Mouse (Mus musculus): ENCODE measurements around the gene 1700001C02Rik.

The 1700001C02Rik gene

DNA sequence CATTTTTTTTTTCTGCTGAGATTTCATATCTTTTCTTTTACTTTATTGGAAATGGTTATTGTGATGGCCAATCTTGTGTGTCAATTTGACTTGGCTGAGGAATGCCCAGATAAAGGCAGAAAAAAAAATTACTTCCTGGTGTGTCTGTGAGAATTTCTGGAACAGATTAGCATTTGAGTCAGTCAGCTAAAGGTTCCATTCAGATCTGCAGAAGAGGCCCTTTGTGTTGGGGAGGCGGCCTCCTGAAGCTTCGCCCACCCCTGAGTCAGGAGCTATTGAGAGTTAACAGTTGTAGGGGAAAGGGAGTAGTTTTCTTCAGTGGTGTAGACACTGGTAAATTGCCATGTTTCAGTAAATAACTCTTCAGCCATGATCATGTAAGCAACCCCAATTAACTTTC lies 29.4 kb downstream of the 1700001C02Rik start:
- WGBS, result 67% methylated on average over 2 of the region's 2 CpGs

DNA sequence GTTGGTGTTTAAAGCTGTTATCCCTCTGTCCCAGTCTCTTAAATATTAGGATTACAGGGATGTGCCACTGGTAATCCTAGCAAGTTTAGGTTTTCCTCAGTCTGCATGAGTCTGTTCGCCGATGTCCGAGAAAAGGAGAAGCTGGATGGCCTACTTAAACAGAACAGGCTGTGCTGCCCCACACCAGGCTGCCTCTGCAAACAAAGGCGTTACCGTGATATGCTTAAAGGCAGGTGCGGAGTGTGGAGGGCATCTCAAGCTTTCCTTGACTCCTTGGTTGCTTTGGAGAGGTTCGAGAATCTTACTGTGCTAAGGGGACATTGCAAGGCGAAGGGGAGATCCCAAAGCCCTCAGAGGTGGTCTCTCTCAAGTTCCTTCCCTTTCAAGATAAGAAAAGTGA lies 31.0 kb downstream of the 1700001C02Rik start:
- WGBS, result 84% methylated on average over 8 of the region's 8 CpGs

DNA sequence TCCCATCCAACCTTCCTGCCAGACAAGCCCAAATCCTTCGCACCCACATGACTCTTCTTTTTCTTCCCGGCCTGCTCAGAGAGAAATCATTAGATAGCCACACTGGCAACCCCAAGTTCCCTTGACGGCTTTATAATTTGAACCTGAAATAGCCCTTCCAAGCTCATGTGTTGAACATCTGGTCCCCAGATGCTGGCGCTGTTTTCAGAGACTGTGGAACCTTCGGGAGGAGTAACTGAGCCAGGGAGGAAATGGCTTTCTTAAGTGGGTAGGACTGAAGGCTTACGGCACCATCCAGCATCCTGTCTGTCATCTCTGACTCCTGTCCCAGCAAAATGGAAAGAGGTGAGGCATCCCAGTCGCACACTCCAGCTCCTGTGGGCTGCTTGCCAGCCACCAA lies 31.5 kb downstream of the 1700001C02Rik start:
- 81% methylated on average over 7 of the region's 7 CpGs for WGBS

DNA sequence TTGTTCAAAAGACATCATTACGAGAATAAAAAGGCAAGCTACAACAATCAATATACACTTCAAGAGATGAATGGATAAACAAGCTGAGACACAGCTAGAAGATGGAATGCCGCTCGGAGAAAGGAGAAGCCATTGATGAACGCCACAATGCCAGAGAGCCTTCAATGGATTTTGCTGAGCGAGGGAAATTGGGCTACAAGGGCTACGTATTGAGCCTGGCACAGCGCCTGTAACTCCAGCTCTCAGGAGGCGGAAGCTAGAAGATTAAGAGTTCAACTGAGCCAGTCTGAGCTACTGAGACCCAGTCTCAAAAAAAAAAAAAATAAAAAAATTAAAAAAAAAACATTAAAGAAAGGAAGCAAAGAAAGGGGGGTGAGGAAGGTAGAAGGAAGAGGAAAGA lies 47.3 kb downstream of the 1700001C02Rik start:
- 72% methylated on average over 8 of the region's 8 CpGs for WGBS

DNA sequence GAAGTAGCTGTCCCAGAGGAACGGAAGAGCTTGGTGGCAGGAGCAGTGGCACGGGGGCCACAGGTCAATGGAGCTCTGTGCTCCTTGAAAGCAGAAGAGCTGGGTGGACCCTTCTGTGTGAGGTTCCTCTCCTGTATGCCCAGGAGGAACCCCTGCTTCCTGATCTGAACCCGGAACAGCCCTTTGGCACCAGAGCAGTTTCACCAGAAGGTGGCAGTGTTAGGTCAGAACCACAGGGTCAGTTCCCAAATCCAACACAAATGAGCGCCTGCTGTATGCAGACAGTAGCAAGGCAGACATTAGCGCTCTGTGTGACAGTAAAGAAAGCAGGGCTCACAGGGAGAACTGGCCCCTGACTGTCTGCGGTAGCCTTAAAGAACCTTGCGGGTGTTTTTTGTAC lies 50.5 kb downstream of the 1700001C02Rik start:
- WGBS, result 56% methylated on average over 7 of the region's 7 CpGs

DNA sequence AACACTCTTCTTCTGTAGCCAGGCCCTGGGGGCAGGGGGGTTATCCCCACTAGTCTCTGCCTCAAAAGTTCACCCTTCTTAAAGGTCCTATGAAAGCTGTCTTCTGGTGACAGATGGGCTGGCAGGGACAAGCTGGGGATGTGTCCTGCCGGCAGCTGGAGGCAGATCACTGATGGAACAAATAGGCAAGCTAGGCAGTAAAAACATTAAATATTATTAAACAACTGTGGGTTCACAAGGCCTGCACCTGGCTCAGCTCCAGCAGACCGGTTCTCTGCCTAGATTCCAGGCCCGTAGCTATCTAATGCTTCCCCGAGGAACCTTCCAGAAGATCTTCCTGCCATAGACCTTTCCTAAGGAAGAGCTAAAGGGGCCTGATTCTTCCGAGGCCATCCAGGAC lies 52.3 kb downstream of the 1700001C02Rik start:
- 83% methylated on average over 5 of the region's 5 CpGs for WGBS

DNA sequence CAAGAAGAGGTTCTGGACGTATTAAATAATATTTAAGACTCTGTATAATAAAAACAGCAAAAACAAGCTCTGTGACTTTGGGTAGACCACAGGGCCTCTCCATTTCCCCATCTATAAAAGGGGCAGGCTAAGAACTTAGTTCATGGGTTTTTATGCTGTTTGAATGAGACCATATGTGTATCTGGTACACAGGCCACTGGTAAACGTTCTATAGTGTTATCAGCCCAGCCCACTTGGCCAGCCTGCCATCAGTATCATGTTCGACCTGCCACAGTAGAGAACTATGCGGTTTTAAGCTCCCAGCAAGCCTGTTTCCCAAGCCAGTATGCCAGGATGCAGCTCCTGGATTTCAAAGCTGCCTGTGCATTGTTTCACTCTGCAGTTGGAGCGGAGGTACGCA lies 52.7 kb downstream of the 1700001C02Rik start:
- WGBS, result 89% methylated on average over 6 of the region's 6 CpGs

DNA sequence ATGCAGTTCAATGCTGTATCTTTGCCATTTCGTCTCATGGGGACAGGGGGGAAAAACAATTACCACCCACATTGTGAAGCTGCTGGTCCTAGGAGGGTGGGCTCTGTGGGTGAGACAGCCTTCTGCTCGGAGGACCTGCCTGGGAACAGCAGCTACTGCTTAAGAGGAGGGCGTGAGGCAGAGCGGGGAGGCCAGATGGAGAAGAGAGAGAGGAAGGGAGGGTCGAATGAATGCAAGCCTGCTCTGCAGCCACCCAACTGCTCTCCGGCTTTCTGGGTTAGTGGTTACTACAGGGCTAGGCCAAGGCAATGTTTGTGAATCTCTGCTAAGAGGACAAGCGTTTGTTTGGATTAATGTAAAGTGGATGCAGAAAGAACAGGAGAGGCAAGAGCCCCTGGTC lies 53.6 kb downstream of the 1700001C02Rik start:
- WGBS, result 54% methylated on average over 7 of the region's 7 CpGs

DNA sequence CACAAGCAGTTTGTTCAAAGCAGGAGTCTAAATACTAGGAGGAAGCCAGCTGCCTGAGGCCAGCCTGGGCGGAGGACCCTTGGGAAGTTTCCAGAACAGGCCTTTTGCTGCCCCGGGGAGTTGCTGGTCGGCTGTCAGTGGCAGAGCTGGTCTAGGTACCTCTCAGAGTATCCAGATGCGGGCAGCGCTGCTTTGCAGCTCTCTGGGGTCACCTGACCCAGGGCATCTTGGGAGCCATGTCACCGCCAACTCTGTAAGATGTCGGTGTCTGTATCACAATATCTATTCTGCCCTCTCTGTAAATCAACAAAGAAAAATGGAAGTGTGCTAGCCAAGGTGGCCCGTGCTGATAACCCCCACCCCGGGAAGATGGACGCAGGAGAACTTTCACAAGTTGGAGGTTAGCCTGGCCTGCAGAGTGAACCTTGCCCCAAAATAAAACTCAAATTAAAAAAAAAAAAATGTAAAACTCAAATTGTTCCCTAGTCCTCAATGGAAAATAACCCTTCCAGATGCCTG lies 54.4 kb downstream of the 1700001C02Rik start:
- WGBS, result 91% methylated on average over 10 of the region's 10 CpGs

DNA sequence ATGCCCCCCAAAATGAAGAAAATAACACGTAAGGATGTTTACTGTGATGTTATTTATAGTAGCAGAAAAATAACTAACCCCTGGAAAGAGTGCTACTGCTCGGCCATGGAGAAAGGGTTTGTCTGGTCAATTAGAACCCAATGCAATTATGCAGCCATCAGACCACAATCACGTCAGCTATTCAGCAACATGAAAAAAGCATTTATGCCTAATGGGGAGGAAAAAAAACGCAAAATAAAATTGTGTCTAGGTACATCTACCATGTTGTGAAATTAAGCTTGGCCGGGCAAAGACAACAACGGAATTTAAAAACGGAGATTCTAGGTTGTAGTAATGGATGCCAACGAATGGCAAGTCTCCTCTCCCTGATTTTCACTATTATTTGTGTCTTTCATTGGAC lies 56.6 kb downstream of the 1700001C02Rik start:
- 86% methylated on average over 8 of the region's 8 CpGs for WGBS

DNA sequence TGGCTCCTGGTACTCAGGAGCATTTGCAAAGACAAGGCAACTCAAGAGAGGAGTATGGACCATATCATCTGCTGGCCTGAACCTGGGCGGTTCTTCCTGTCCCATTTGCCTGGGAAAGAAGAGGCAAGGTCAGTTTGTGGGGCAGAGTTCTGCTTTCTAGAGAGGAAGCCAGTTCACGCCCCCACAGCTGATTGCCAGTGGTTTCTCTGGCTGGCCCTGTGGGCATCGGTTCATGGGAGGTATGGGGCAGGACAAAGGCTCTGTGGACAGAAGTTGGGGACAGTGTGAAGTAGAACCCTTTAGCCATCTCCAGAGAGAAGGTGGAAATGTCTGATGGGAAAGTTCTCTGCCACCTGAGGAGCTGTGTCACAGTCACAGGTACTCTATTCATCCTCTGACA lies 57.3 kb downstream of the 1700001C02Rik start:
- 94% methylated on average over 3 of the region's 3 CpGs for WGBS

DNA sequence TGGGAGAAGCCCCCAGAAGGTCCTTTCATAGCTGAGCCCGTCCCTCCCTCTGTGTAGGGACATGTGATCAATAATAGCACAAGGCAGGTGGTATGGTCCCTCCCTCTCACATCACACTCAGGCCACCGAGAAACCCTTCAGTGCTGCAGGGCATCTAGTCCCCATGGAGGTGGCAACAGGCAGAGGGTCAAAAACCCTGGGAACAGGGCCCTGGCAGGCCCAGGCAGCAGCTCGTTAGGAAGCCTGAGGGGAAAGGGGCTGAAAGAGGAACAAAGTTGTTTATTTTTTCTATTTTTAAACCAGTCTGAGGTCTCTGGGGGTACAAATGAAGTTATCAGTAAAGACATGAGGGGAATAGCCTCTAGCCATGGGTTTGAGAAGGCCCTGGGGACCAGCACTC lies 58.4 kb downstream of the 1700001C02Rik start:
- WGBS, result 63% methylated on average over 3 of the region's 3 CpGs

DNA sequence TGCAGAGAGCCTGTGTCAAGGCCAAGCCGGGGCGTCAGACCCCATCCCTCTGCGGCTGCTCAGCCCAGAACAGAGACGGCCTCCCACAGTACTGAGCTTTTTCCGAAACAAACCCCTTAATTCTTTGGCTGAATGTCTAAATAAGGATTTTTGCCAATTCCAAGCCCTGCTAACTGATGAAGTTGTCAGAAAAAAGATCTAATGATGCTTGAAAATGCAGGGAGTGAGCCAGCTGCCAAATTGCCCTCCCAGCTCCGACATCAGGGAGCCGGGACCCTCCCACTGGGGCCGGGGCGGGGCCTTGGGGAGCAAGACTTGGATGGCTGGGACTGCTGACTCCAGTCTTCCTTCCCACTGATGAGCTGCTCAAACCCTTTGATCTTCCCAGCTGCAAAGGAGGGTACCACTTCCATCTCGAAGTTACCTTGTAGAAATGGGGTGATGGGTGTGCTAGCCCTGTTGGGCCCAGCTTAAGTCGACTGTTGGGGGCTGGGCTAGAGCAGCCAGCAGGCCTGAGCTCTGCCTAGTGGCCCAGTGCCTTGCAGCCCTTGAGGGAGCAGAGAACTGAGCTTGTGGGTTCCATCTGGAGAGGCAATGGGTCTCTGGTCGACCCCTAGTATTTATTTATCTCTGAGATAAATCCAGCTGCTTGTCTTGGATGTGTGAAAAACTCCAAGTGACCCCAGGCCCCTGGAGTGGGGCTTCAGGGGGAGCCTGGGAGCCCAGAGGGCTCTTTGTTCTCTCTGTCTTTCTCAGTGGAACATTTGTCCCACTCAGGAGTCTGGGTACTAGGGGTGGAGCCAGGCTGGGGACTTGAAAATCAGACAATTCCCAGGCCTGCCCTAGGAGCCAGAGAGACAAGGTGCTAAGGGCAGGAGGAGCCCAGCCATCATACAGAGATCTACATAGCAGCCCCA lies 60.3 kb downstream of the 1700001C02Rik start:
- WGBS, result 30% methylated on average over 12 of the region's 12 CpGs

DNA sequence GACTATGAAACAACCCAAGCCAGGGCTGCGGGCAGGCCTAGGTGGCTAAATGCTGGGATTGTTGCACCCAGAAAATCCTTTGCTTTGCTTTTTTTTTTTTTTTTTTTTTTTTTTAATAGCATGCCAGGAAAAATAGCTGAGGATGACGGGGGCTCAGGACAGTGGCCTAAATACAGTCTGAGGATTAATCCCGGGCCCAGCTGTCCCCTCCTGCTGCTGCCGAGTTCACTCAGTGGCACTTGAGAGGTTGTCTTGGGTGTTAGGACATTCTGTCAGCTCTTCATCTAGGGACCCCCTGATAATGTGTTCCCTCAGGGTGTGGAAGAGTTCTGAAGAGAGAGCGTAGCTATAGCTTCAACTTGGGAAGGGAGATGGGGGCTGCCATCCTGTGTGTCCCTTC lies 61.3 kb downstream of the 1700001C02Rik start:
- WGBS, result 93% methylated on average over 5 of the region's 5 CpGs

DNA sequence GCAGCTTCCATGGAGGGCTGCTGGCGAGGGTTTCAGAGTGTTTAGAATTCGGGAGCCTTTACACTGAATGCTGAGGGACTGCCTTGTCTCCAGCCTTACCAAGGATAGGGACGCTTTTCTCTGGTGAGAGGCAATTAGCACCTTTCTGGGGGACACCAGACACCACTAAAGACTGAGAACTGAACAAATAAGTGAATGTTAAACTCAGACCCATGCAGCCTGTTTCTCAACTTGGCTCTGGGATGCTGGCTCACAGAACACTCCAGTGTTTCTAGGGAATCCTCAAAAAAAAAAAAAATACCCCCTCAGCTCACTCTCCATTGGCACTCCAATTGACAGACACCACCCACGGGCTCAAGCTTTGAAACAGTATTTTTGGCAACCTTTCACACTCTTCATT lies 63.1 kb downstream of the 1700001C02Rik start:
- 49% methylated on average over 4 of the region's 4 CpGs for WGBS

Measured in cerebral cortex, adult 2 months (tissue).